Mouse (Mus musculus): ENCODE measurements around the gene Atg13. TPM values are rescaled to one million over a fixed set of nuclear protein-coding genes. Genes with fewer than 3 reads are reported as not detected.

Atg13 gene
- total and polyA plus RNA-seq, 2 experiments = 10.3 to 33.6 TPM

DNA sequence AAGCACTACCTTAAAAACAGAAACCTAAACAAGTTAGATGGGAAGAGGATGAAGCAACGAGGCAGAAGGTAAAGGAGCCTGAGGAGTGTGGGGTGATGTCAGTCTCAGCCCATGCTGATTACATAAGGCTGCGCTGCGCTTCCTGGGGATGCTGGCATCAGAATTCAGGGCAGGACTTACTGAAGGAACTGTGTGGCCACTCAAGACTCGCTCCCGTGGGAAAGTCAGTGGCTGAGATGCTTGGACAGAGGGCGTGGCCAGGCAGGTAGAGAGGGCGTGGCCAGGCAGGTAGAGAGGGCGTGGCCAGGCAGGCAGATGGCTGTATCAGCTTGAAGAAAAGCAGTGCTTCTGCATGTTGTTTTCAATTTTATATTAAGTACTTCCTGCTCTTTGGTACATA, 26.5 kb downstream of the Atg13 start:
- Histone ChIP-seq H3K9ac (ENCODE audit: low read depth, low read length) (no peak overlapping the region), H3K79me2 (ENCODE audit: control insufficient read depth, insufficient read depth, low read length) (no peaks in the 10 kb centered on the region), H3K27ac (replicated peaks; ENCODE audit: insufficient read depth, low read depth, low read length) (no peak overlapping the region), H3K27me3 (ENCODE audit: control insufficient read depth, insufficient read depth, low read length) (no peaks in the 10 kb centered on the region), H3K4me3 (ENCODE audit: insufficient read depth, low read depth, low read length) (no peak overlapping the region), H3K4me1 (ENCODE audit: control insufficient read depth, insufficient read depth, low read length) (no peaks in the 10 kb centered on the region), H3K36me3 (ENCODE audit: control insufficient read depth, insufficient read depth, low read length) (peaks cover 66% of the 10 kb centered on the region)
- no peak for TF ChIP-seq CTCF (IDR thresholded peaks at IDR 0.05; ENCODE audit: low read depth, low read length)
- TF ChIP-seq POLR2A (IDR thresholded peaks at IDR 0.05; ENCODE audit: extremely low read depth, insufficient read depth, low read length) = no peak
- 76% methylated on average over 8 of the region's 8 CpGs for WGBS
- no peak for DNase-seq (ENCODE audit: extremely low read depth, low read depth, low spot score)

DNA sequence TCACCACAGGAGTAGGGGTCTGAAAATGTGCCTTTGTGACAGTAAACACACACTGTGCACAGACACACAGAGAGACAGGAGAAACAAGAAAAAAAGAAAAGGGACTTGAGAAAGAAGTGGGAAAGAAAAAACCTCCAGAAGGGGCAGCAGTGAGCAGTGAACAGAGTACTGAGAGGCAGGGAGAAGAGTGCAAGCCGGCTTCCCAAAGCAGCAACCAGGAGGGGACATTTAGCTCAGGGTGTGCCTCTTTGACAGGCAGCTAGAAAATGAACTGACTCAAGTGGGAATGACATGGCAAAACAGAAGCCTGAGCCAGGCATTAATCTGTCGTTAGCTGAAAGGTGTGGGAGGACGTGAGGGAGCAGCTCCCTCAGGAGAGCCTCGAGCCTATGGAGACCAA, 27.5 kb downstream of the Atg13 start:
- 81% methylated on average over 4 of the region's 4 CpGs for WGBS
- Histone ChIP-seq H3K4me3 (ENCODE audit: insufficient read depth, low read depth, low read length) (no peak overlapping the region), H3K36me3 (ENCODE audit: control insufficient read depth, insufficient read depth, low read length) (peaks cover 65% of the 10 kb centered on the region), H3K27me3 (ENCODE audit: control insufficient read depth, insufficient read depth, low read length) (no peaks in the 10 kb centered on the region), H3K4me1 (ENCODE audit: control insufficient read depth, insufficient read depth, low read length) (no peaks in the 10 kb centered on the region), H3K79me2 (ENCODE audit: control insufficient read depth, insufficient read depth, low read length) (no peaks in the 10 kb centered on the region), H3K9ac (ENCODE audit: low read depth, low read length) (no peak overlapping the region), H3K27ac (replicated peaks; ENCODE audit: insufficient read depth, low read depth, low read length) (no peak overlapping the region)
- TF ChIP-seq CTCF (IDR thresholded peaks at IDR 0.05; ENCODE audit: low read depth, low read length) = no peak
- TF ChIP-seq POLR2A (IDR thresholded peaks at IDR 0.05; ENCODE audit: extremely low read depth, insufficient read depth, low read length) = no peak
- DNase-seq (ENCODE audit: extremely low read depth, low read depth, low spot score) = peak; percentile 24

- H3K27me3 ChIP-seq (ENCODE audit: control insufficient read depth, insufficient read depth, low read length) = no peaks in the 10 kb centered on the region
- H3K4me3 ChIP-seq (ENCODE audit: insufficient read depth, low read depth, low read length) = no peak overlapping the region
- no peak for TF ChIP-seq CTCF (IDR thresholded peaks at IDR 0.05; ENCODE audit: low read depth, low read length)
- no peak for TF ChIP-seq POLR2A (IDR thresholded peaks at IDR 0.05; ENCODE audit: extremely low read depth, insufficient read depth, low read length)
- no peak overlapping the region for H3K9ac ChIP-seq (ENCODE audit: low read depth, low read length)
- H3K79me2 ChIP-seq (ENCODE audit: control insufficient read depth, insufficient read depth, low read length) = no peaks in the 10 kb centered on the region
- DNase-seq (ENCODE audit: extremely low read depth, low read depth, low spot score) = no peak
- no peaks in the 10 kb centered on the region for H3K4me1 ChIP-seq (ENCODE audit: control insufficient read depth, insufficient read depth, low read length)
- H3K36me3 ChIP-seq (ENCODE audit: control insufficient read depth, insufficient read depth, low read length) = peaks cover 49% of the 10 kb centered on the region
- no peak overlapping the region for H3K27ac ChIP-seq (replicated peaks; ENCODE audit: insufficient read depth, low read depth, low read length)
Measured at GRCm38 (mm10) chr2:91676961-91677360, 33.4 kb downstream of the Atg13 start.

DNA sequence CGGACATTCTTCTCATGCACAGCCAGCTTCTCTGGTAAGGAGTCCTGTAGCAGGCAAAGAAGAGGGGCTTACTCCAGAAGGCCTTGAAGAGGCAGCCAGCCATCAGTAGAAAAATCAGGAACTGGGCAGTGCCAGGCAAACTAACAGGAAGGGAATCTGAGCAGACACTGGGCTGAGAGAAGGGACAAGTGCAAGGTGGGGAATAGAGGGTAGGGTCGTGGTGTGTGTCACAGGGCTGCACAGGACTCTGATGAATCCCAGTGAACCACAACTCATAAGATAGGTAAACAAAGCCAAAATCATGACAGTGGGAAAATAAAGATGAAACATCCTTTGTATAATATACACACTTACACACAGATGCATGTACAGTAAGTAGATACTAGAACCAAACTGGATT, 34.0 kb downstream of the Atg13 start:
- Histone ChIP-seq H3K27me3 (ENCODE audit: control insufficient read depth, insufficient read depth, low read length) (no peaks in the 10 kb centered on the region), H3K4me3 (ENCODE audit: insufficient read depth, low read depth, low read length) (no peak overlapping the region), H3K36me3 (ENCODE audit: control insufficient read depth, insufficient read depth, low read length) (peaks cover 44% of the 10 kb centered on the region), H3K4me1 (ENCODE audit: control insufficient read depth, insufficient read depth, low read length) (no peaks in the 10 kb centered on the region), H3K79me2 (ENCODE audit: control insufficient read depth, insufficient read depth, low read length) (no peaks in the 10 kb centered on the region), H3K27ac (replicated peaks; ENCODE audit: insufficient read depth, low read depth, low read length) (no peak overlapping the region), H3K9ac (ENCODE audit: low read depth, low read length) (no peak overlapping the region)
- WGBS = 80% methylated on average over 2 of the region's 2 CpGs
- no peak for DNase-seq (ENCODE audit: extremely low read depth, low read depth, low spot score)
- TF ChIP-seq CTCF (IDR thresholded peaks at IDR 0.05; ENCODE audit: low read depth, low read length) (no peak), POLR2A (IDR thresholded peaks at IDR 0.05; ENCODE audit: extremely low read depth, insufficient read depth, low read length) (no peak)

GRCm38 (mm10) chr2:91674895-91675294, 35.5 kb downstream of the Atg13 start:
- H3K36me3 ChIP-seq (ENCODE audit: control insufficient read depth, insufficient read depth, low read length) = peaks cover 36% of the 10 kb centered on the region
- H3K4me3 ChIP-seq (ENCODE audit: insufficient read depth, low read depth, low read length) = no peak overlapping the region
- H3K27me3 ChIP-seq (ENCODE audit: control insufficient read depth, insufficient read depth, low read length) = no peaks in the 10 kb centered on the region
- no peaks in the 10 kb centered on the region for H3K79me2 ChIP-seq (ENCODE audit: control insufficient read depth, insufficient read depth, low read length)
- no peak overlapping the region for H3K27ac ChIP-seq (replicated peaks; ENCODE audit: insufficient read depth, low read depth, low read length)
- TF ChIP-seq POLR2A (IDR thresholded peaks at IDR 0.05; ENCODE audit: extremely low read depth, insufficient read depth, low read length) (no peak), CTCF (IDR thresholded peaks at IDR 0.05; ENCODE audit: low read depth, low read length) (no peak)
- no peak for DNase-seq (ENCODE audit: extremely low read depth, low read depth, low spot score)
- no peak overlapping the region for H3K9ac ChIP-seq (ENCODE audit: low read depth, low read length)
- WGBS = 95% methylated on average over 5 of the region's 5 CpGs
- H3K4me1 ChIP-seq (ENCODE audit: control insufficient read depth, insufficient read depth, low read length) = no peaks in the 10 kb centered on the region

DNA sequence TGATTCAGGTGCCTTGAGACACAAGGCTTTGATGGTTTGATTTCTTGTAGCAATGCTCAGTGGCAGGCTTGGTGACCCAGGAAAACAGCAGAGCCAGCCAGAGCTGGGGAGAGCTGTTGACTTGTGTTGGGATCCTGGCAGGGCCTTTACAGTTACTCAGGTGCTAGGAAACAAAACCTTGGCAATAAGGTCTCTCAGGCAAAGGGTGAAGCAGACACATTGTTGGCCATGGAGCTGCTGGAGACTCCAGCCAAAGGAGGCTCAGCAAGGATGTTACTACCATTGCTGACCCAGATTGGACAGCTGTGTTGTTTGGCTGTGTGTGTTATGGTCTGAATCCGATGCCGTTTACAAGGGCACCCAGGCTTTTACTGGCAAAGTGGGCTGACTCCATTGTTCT, 36.8 kb downstream of the Atg13 start:
- TF ChIP-seq CTCF (IDR thresholded peaks at IDR 0.05; ENCODE audit: low read depth, low read length) = no peak
- 91% methylated on average over 2 of the region's 2 CpGs for WGBS
- H3K9ac ChIP-seq (ENCODE audit: low read depth, low read length) = no peak overlapping the region
- no peaks in the 10 kb centered on the region for H3K4me1 ChIP-seq (ENCODE audit: control insufficient read depth, insufficient read depth, low read length)
- no peak for DNase-seq (ENCODE audit: extremely low read depth, low read depth, low spot score)
- no peak overlapping the region for H3K4me3 ChIP-seq (ENCODE audit: insufficient read depth, low read depth, low read length)
- no peak overlapping the region for H3K27ac ChIP-seq (replicated peaks; ENCODE audit: insufficient read depth, low read depth, low read length)
- peaks cover 29% of the 10 kb centered on the region for H3K36me3 ChIP-seq (ENCODE audit: control insufficient read depth, insufficient read depth, low read length)
- H3K79me2 ChIP-seq (ENCODE audit: control insufficient read depth, insufficient read depth, low read length) = no peaks in the 10 kb centered on the region
- no peaks in the 10 kb centered on the region for H3K27me3 ChIP-seq (ENCODE audit: control insufficient read depth, insufficient read depth, low read length)

Measured in liver, adult 2 months (tissue).